Mouse (Mus musculus): ENCODE results near the gene Klf7. TPM values are rescaled to one million over a fixed set of nuclear protein-coding genes. Genes with fewer than 3 reads are reported as not detected.

The Klf7 gene
- total and polyA plus RNA-seq, 3 experiments, result 1.6 to 3.1 TPM; not detected in 1

DNA sequence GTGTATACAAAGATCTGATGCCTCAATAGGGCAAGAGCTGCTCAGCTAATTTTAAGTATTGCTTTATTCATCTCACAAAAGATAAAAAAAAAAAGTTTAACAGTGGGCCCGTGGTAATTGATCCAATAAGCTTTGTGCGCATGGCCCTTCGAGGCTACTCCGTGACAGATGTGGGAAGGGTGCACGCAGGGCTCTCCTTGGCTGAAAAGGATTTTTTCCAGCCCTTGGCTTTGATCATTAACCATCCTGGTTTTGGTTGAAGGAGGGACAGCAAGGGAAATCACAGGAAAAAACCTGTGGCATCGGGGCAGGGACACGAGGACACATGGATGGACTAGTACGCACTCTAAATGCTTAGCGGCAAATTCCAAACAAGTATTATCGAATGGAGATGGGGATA is 60.6 kb downstream of the Klf7 start:
- no peaks in the 10 kb centered on the region; the same call in 1 of the 2 replicates for H3K79me2 ChIP-seq (ENCODE audit: control insufficient read depth, insufficient read depth, low read length, poor library complexity)
- TF ChIP-seq UBTF (IDR thresholded peaks at IDR 0.05; ENCODE audit: borderline replicate concordance, insufficient read depth, low read depth, low read length) (no peak), GABPA (IDR thresholded peaks at IDR 0.05; ENCODE audit: low read depth, low read length) (no peak), CHD1 (IDR thresholded peaks at IDR 0.05; ENCODE audit: low read depth, low read length) (no peak)
- H3K4me3 ChIP-seq (ENCODE audit: control insufficient read depth in 1 of 2, insufficient read depth in 1 of 2, low read depth in 2 of 2, low read length in 2 of 2), result no peak overlapping the region
- no peaks in the 10 kb centered on the region for H3K27me3 ChIP-seq (ENCODE audit: control insufficient read depth in 1 of 2, insufficient read depth in 2 of 2, low read length in 2 of 2)
- no peak overlapping the region for H3K9ac ChIP-seq (ENCODE audit: control insufficient read depth, low read depth, low read length, poor library complexity, severe bottlenecking)
- no peaks in the 10 kb centered on the region for H3K4me1 ChIP-seq (ENCODE audit: control insufficient read depth in 1 of 2, insufficient read depth in 2 of 2, low read length in 2 of 2)
- no peak for DNase-seq (ENCODE audit: low read depth, low spot score)
- no peaks in the 10 kb centered on the region for H3K36me3 ChIP-seq (ENCODE audit: control insufficient read depth in 1 of 2, insufficient read depth in 2 of 2, low read length in 2 of 2)
- no peak overlapping the region for H3K27ac ChIP-seq (ENCODE audit: control insufficient read depth, low read depth, low read length)
- no peaks in the 10 kb centered on the region for H3K9me3 ChIP-seq (replicated peaks; ENCODE audit: insufficient read depth, low read length)

DNA sequence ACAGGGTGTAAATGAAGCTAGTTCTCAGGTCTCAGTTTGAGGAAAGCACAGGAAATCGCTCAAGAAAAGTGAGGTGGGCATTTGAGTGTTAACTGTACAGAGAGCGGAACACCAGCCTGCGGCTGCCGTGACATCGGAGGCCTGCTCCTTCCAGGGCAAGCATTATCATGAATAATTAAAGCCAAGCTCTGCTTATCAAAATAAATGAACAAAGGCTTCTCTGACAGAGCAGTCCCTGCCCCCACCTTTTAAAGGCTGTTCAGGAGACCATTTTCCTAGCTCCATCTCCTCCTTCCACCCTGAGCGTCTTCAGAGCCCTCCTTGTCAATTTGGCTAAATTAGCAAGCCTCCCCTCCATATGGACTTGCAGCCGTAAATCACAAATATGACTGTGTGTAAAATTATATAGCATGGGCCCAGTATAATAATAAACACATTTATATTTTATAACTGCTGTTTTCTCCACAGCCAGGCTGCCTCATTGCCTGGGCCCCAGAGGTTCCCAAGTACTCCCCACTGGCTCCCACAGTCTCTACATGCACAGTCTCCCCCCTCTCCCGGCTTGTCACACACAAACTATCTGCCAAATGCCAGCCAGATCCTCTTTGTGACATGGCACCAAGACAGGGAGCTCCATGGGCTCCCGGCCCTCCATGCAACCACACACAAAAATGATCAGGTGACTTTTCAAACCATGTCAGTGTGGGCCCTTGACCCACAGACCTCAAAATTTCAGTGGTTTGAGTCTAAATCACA is 61.2 kb downstream of the Klf7 start:
- H3K36me3 ChIP-seq (ENCODE audit: control insufficient read depth in 1 of 2, insufficient read depth in 2 of 2, low read length in 2 of 2), result no peaks in the 10 kb centered on the region
- H3K4me1 ChIP-seq (ENCODE audit: control insufficient read depth in 1 of 2, insufficient read depth in 2 of 2, low read length in 2 of 2), result no peaks in the 10 kb centered on the region
- no peak for TF ChIP-seq TCF12 (IDR thresholded peaks at IDR 0.05; ENCODE audit: low read depth, low read length)
- no peak for DNase-seq (ENCODE audit: low read depth, low spot score)
- H3K27me3 ChIP-seq (ENCODE audit: control insufficient read depth in 1 of 2, insufficient read depth in 2 of 2, low read length in 2 of 2), result no peaks in the 10 kb centered on the region
- no peak overlapping the region for H3K27ac ChIP-seq (ENCODE audit: control insufficient read depth, low read depth, low read length)
- H3K9me3 ChIP-seq (replicated peaks; ENCODE audit: insufficient read depth, low read length), result no peaks in the 10 kb centered on the region
- H3K9ac ChIP-seq (ENCODE audit: control insufficient read depth, low read depth, low read length, poor library complexity, severe bottlenecking), result no peak overlapping the region
- H3K79me2 ChIP-seq (ENCODE audit: control insufficient read depth, insufficient read depth, low read length, poor library complexity), result no peaks in the 10 kb centered on the region; the same call in 1 of the 2 replicates
- H3K4me3 ChIP-seq (ENCODE audit: control insufficient read depth in 1 of 2, insufficient read depth in 1 of 2, low read depth in 2 of 2, low read length in 2 of 2), result no peak overlapping the region

DNA sequence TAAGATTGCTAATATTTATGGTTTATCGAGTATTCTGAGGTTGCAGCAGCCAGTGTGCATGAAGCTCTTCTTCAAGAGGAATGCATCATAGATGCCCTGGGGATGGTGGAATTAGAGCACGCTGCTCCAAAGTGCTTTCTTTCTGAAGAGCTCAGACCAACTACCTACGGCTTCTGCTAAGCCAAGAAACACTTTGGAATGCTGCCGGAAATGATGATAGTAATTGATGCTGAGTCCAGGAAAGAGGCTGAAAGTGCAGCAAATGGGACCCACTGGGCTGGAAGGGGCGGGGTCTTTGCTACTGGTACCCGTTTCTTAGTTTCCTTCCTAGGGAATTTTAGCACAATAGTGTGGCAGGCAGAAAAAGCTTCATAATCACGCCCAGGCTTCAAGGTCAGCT is 62.0 kb downstream of the Klf7 start:
- no peaks in the 10 kb centered on the region for H3K9me3 ChIP-seq (replicated peaks; ENCODE audit: insufficient read depth, low read length)
- no peak overlapping the region for H3K27ac ChIP-seq (ENCODE audit: control insufficient read depth, low read depth, low read length)
- no peak overlapping the region for H3K4me3 ChIP-seq (ENCODE audit: control insufficient read depth in 1 of 2, insufficient read depth in 1 of 2, low read depth in 2 of 2, low read length in 2 of 2)
- no peaks in the 10 kb centered on the region for H3K4me1 ChIP-seq (ENCODE audit: control insufficient read depth in 1 of 2, insufficient read depth in 2 of 2, low read length in 2 of 2)
- no peak overlapping the region for H3K9ac ChIP-seq (ENCODE audit: control insufficient read depth, low read depth, low read length, poor library complexity, severe bottlenecking)
- no peaks in the 10 kb centered on the region for H3K27me3 ChIP-seq (ENCODE audit: control insufficient read depth in 1 of 2, insufficient read depth in 2 of 2, low read length in 2 of 2)
- TF ChIP-seq POLR2A (IDR thresholded peaks at IDR 0.05; ENCODE audit: control insufficient read depth in 1 of 2, insufficient read depth in 1 of 2, low read depth in 1 of 2, low read length in 2 of 2, poor library complexity in 1 of 2) (no peak), E2F4 (IDR thresholded peaks at IDR 0.05; ENCODE audit: borderline replicate concordance, low read depth, low read length) (no peak), MAX (IDR thresholded peaks at IDR 0.05; ENCODE audit: low read length) (no peak), POLR2AphosphoS2 (IDR thresholded peaks at IDR 0.05; ENCODE audit: low read length) (no peak), NRF1 (IDR thresholded peaks at IDR 0.05; ENCODE audit: insufficient read depth, low read depth, low read length, poor library complexity, severe bottlenecking) (no peak), ZNF384 (IDR thresholded peaks at IDR 0.05; ENCODE audit: low read depth, low read length) (no peak)
- no peak for DNase-seq (ENCODE audit: low read depth, low spot score)
- no peaks in the 10 kb centered on the region for H3K36me3 ChIP-seq (ENCODE audit: control insufficient read depth in 1 of 2, insufficient read depth in 2 of 2, low read length in 2 of 2)
- no peaks in the 10 kb centered on the region for H3K79me2 ChIP-seq (ENCODE audit: control insufficient read depth, insufficient read depth, low read length, poor library complexity)

Measured in MEL (cell line).